Mouse (Mus musculus) kidney, adult 18-20 months (tissue): Measurements from ENCODE around the gene Mrgprd.

Experiments used
- DNase-seq: peaks from one replicate; pipeline ENCODE4 v3.0.0; 2021

The Mrgprd gene

GRCm38 (mm10) chr7:145304153-145304552 is 10.5 kb upstream of the Mrgprd start:
- DNase-seq: no peak

DNA sequence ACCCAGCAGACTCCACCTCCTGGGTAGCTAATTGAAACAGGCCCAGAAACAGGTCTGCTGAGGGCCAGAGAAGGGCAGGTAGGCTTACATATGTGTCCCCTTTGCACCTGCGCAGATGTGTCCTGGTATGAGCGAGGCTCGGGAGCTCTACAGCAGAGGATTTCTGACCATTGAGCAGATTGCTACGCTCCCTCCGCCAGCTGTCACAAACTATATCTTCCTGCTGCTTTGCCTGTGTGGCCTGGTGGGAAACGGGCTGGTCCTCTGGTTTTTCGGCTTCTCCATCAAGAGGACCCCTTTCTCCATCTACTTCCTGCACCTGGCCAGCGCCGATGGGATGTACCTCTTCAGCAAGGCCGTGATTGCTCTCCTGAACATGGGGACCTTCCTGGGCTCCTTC is 7.0 kb upstream of the Mrgprd start:
- no peak for DNase-seq

DNA sequence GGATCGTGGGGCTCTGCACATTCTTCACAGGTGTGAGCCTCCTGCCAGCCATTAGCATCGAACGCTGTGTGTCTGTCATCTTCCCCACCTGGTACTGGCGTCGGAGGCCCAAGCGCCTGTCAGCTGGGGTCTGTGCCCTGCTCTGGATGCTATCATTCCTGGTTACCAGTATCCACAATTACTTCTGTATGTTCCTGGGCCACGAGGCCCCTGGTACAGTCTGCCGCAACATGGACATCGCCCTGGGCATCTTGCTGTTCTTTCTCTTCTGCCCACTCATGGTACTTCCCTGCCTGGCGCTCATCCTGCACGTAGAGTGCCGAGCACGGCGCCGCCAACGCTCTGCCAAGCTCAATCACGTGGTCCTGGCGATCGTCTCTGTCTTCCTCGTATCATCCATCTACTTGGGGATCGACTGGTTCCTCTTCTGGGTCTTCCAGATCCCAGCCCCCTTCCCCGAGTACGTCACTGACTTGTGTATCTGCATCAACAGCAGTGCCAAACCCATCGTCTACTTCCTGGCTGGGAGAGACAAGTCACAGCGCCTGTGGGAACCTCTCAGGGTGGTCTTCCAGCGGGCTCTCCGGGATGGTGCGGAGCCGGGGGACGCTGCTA is 6.5 kb upstream of the Mrgprd start:
- no peak for DNase-seq

DNA sequence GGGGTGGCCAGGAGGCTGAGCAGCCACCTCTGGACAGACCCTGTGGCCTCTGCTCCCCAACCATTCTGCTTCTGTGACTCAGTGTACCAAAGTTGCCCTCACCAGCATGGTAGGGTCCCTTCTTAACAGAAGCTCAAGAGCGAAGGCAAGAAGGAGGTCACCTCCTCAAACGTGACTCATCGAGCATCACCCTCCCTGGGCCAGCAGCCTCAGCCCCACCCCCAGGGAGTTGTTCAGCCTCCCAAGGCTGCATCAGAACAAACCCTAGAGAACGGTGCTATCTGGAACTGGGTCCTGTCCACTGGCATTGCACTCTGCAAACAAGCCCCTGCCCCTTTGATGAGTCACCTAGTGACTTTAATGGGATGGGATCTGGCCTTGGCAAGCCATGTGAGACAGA is 5.8 kb upstream of the Mrgprd start:
- DNase-seq: no peak

GRCm38 (mm10) chr7:145309877-145310276 is 4.8 kb upstream of the Mrgprd start:
- DNase-seq: no peak

GRCm38 (mm10) chr7:145310526-145310925 is 4.1 kb upstream of the Mrgprd start:
- no peak for DNase-seq

- no peak for DNase-seq
Measured at GRCm38 (mm10) chr7:145312137-145312536, 2.5 kb upstream of the Mrgprd start.

DNA sequence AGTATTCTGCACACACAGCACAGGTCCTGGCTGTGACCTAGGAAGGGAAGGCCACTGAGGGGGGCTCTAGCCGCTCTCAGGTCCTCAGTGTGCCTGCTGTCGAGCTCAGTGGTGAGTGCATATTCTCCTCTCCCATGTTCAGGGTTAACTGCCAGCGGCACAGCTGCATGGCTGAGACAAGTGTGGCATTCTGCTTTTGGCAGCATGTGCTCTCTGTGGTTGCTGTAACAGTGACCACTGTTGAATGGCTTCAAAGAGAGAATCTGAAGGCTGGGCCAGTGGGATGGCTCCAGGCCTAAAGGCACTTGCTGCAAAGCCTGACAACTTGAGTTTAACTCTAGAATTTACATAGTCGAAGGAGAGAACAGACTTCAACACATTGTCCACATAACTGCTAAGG is 2.9 kb downstream of the Mrgprd start:
- no peak for DNase-seq

GRCm38 (mm10) chr7:145319481-145319880 is 4.8 kb downstream of the Mrgprd start:
- no peak for DNase-seq

- DNase-seq: no peak
Measured at GRCm38 (mm10) chr7:145323607-145324006, 9.0 kb downstream of the Mrgprd start.

GRCm38 (mm10) chr7:145325697-145326096 is 11.1 kb downstream of the Mrgprd start:
- no peak for DNase-seq

GRCm38 (mm10) chr7:145329982-145330381 is 15.3 kb downstream of the Mrgprd start:
- DNase-seq: no peak

DNA sequence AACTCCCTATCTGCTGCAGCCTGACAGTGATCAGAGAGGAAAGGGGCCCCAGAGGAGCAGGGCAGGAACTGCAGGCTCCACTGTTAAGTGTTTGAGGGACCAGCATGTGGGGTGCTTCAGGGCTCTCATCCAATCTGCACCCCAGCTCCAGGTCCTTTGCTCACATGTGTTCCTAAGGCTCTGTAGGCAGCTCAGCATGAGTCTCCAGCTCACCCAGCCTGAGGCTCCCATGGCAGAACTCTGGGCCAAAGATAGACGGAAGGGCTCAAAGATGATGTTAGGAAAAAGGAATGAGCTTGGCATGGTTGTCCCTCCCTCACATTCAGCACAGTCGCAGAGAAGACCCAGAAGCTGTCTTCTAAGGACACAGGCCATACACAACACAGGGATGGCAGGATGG is 16.0 kb downstream of the Mrgprd start:
- DNase-seq: no peak

DNA sequence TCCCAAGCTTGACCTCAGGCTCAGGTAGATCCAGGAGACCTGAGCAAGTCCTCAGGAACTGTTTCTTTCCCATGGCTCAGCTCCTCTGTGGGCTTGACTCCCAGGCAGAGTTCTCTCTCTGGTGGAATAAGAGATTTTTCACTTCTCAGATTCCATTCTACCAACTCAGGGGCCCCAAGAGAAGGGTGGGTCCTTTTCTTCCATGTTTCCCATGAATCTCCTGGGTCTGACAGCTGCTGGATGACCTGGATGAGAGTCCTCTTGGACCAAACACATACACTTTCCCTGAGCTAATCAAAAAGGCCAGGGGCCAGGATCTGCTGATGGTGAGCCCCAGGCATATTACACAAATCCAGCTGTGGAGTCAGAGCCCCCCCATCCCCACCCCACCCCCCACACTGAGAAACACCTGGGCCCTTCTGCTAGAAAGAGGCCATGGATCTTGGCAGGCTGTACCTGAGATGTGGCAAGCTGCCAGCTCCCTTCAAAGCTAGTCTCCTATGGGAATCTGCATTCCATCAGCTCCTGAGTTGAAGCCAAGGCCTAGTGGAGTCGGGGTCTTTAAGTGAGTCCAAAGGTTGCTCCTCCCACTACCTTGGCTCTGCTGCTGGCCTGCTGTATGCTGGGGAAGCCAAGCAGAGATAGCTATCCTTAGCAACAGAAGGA is 17.9 kb downstream of the Mrgprd start:
- peak; percentile 36 for DNase-seq

DNA sequence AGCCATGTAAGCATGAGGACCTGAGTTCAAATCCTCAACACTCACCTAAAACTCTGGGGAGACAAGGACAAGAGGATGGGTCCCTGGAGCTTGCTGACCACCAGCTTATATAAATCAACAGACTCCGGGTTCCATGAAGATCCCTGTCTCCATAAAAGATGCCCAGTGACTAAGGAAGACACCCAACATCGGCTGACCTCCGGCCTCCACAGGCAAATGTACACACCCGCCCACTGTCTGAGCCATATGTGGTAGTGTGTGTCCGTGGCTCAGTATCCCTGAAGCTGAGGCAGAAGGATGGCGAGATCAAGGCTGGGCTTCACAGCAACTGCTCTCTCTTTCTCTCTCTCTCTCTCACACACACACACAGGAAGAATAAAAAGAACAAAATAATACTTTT is 19.3 kb downstream of the Mrgprd start:
- DNase-seq: no peak

- no peak for DNase-seq
Measured at GRCm38 (mm10) chr7:145334428-145335027, 19.9 kb downstream of the Mrgprd start.

- no peak for DNase-seq
Measured at GRCm38 (mm10) chr7:145335199-145335598, 20.6 kb downstream of the Mrgprd start.

- DNase-seq: no peak
Measured at GRCm38 (mm10) chr7:145335616-145336332, 21.1 kb downstream of the Mrgprd start.

GRCm38 (mm10) chr7:145337889-145338288 is 23.3 kb downstream of the Mrgprd start:
- no peak for DNase-seq

GRCm38 (mm10) chr7:145340248-145340904 is 25.7 kb downstream of the Mrgprd start:
- no peak for DNase-seq
